Mouse (Mus musculus) cerebellum, adult 2 months (tissue): ENCODE data around the gene Hist2h3c1. TPM values are rescaled to one million over a fixed set of nuclear protein-coding genes. Genes with fewer than 3 reads are reported as not detected.
"Not testable (repeated sequence)": the region's sequence is repeated elsewhere in the genome, so short reads cannot be mapped to it uniquely, and the experiment has no call there.

Experiments
- DNase-seq, 2 experiments: peaks; one replicate each; pipeline ENCODE4 v3.0.0; 2021
- H3K27ac ChIP-seq: fragments of 200-500 bp; 2 replicates; pipeline ENCODE4 v1.5.1; 2012; ENCODE audit warnings: low read length, control low read depth, inconsistent platforms; ENCODE audit not compliant: insufficient read depth
- H3K27me3 ChIP-seq: fragments of 200-500 bp; 2 replicates; pipeline ENCODE4 v1.6.1; 2012; ENCODE audit warnings: inconsistent platforms, mild to moderate bottlenecking, low read length, moderate library complexity; ENCODE audit not compliant: control insufficient read depth, insufficient read depth
- H3K4me1 ChIP-seq: fragments of 200-500 bp; 2 replicates; pipeline ENCODE4 v1.6.1; 2011; ENCODE audit warnings: low read length; ENCODE audit not compliant: control insufficient read depth, insufficient read depth
- H3K4me3 ChIP-seq: fragments of 200-500 bp; replicated peaks from 2 replicates; pipeline ENCODE3; 2011; ENCODE audit warnings: mild to moderate bottlenecking, low read depth, low read length, control low read depth; ENCODE audit not compliant: insufficient read depth
- CTCF ChIP-seq: fragments of 200-500 bp; IDR thresholded peaks from 2 replicates; pipeline ENCODE4 v1.5.1; 2011; ENCODE audit warnings: low read depth, mild to moderate bottlenecking, control low read depth, low read length, moderate library complexity, borderline replicate concordance; ENCODE audit not compliant: insufficient read depth
- POLR2A ChIP-seq: fragments of 200-500 bp; IDR thresholded peaks from 2 replicates; pipeline ENCODE4 v1.6.1; 2011; ENCODE audit warnings: low read length, control low read depth, borderline replicate concordance; ENCODE audit not compliant: insufficient read depth
- WGBS: fragments of 180-500 bp; shearing (Covaris S2); methylation state at CpG from one replicate; pipeline ENCODE4 v1.1.7; 2018; 5-methylcytosine and 5-hydroxymethylcytosine counted together
- polyA plus RNA-seq: library from polyadenylated mRNA; depleted of rRNA; stranded (reverse); fragments of >200 nt; gene quantifications from 2 replicates; pipeline ENCODE4 v1.2.3, GENCODE M21; 2012

Gene Hist2h3c1
- polyA plus RNA-seq, 1 experiment = not detected

DNA sequence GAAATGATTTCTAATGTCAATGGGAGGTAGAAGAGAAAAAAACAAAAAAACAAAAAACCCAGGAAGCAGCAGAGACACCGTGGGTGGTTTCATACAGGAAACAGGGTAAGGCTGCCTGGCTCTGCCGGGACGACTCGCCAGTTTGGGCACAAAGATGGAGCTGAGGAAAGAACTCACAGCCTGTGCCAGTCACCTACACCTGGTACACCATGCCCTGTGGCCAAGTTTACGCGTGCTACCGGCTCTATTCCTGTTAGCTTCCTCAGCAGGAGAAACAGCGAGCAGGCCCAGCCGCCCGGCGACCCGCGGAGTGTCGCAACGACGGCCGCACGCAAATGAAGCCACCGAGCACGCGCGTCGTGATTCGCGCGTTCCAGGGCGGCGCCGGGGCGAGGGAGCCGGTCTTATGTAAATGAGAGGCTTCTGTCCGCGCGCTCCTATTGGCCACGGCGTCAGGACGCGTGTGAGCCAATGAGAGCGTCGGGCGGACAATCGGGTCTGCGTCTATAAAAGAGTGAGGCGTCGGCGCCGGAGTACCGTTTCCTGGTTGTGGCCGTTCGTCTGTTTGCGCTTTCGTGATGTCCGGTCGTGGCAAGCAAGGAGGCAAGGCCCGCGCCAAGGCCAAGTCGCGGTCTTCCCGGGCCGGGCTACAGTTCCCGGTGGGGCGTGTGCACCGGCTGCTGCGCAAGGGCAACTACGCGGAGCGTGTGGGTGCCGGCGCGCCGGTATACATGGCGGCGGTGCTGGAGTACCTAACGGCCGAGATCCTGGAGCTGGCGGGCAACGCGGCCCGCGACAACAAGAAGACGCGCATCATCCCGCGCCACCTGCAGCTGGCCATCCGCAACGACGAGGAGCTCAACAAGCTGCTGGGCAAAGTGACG is 1.2 kb upstream of the Hist2h3c1 start, which contains the start of gene Hist2h2aa1:
TSS of gene Hist2h2aa1 (plus strand) at position 495 of the 884 bp plus-strand sequence.
- WGBS = under 1% methylated on average over 45 of the region's 88 CpGs
- not testable (repeated sequence) for H3K27me3 ChIP-seq
- peak; percentile 92 to 93 for DNase-seq

DNA sequence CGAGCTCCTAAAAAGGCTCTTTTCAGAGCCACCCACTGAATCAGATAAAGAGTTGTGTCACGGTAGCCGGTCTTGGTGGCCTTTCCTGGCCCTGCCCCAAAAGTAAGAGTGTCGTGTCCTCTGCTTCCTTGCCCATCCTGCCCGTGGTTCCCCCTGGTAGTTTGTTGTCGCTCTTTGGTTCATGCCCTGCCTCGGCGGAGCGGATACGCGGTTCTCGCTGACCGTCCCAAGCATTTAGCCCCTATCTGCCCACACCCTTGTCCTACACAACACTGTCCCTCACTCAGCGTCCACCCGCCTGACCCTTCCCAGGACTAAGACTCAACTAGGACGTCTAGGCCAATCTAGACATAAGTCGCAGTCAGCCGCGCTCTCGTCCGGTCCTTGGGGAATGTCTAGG is 467 bp upstream of the Hist2h3c1 start:
- H3K27me3 ChIP-seq, DNase-seq: not testable (repeated sequence)
- H3K27ac ChIP-seq = 0 out of 2 replicates have a peak overlapping the region, but pooled peaks have one; percentile 61
- WGBS = under 1% methylated on average over 10 of the region's 21 CpGs
- peaks cover 10% of the 10 kb centered on the region for H3K4me1 ChIP-seq
- H3K4me3 ChIP-seq = peak overlapping the region; percentile 71

More for the DNA sequence above, 1.2 kb upstream of the Hist2h3c1 start, which contains the start of gene Hist2h2aa1:
- Histone ChIP-seq H3K4me1 (peaks cover 10% of the 10 kb centered on the region), H3K4me3 (peak within 1 kb of the TSS; percentile 71), H3K27ac (peak within 1 kb of the TSS; percentile 93)
- peak; percentile 58 for TF ChIP-seq POLR2A

DNA sequence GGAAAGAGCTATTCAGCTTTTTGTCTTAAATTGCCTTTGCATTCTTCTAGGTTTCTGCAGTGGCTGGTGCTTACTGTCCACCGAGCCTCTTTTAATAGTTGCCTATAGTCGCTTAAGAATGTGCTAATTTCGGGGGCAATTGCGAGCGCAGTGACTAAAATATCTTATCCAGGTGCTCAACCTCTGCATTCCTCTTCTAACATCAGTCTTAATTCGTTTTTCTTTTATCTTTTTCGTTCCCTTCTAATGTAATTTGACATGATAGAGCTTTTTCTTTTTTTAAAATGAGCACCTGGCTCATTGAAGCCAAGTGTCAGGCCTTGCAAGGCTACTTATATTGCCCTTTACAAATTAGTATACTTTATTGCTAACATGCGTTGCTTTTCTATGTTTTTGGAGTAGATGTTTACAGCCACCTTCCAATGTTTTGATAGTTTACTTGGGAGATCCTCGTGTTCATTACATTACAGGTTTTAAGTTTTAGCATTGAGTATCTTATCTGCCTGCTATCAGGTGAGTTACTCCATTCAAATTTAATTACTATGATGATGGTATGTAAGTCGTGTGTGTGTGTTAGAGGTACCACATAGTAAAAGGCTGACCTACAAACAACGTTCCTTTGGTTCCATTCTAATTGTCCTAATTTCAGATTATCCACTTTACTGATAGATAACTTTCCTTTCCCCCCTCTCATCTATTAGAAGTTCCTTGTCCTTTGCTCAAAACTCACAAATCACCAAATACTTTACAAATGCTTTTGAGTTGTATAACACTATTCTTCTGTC is 1.1 kb downstream of the Hist2h3c1 start:
- no peak for DNase-seq
- no peak for TF ChIP-seq CTCF
- no peak for TF ChIP-seq POLR2A
- Histone ChIP-seq H3K27me3 (no peaks in the 10 kb centered on the region), H3K4me1 (peaks cover 10% of the 10 kb centered on the region), H3K4me3 (no peak overlapping the region), H3K27ac (no peak overlapping the region)
- WGBS = 33% methylated on average over 11 of the region's 11 CpGs

DNA sequence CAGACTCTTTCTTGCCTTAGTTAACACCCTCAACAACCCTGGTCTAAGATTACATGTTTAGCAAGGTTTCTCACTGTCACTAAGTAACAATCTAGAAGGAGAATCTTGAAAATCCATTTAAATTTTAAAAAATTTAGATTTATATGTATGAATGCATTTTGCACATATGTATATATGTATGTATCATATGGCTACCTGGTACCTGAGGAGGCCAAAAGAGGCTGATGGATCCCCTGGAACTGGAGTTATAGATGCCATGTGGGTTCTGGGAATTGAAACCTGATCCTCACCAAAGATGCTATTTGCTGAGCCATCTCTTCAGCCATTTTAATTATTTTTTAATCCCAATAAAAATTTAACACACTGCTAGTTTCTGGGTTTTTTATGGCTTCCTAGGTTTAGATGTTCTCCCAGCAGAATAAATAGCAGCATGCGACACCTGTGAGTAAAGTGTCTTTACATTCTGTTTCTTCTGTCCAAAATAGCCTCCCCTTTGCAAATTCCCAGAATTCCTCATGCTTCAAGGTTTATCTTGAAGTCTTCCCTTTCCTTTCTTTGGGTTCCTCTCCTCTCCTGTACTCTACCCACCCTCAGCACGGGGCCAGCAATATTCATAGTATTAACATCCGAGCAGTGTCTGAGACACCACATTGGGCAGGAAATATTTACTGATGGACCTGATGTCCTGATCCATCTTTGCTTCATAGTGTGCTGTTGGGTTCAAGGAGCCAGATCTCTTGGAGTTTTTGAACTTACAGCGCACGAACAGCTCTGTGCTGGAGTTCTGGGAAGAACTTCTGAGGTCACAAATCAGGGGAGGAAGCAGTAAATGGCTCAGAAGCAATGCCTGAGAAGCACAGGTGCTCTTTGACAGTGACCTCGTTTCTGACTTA is 1.9 kb downstream of the Hist2h3c1 start:
- Histone ChIP-seq H3K4me1 (peaks cover 10% of the 10 kb centered on the region), H3K4me3 (no peak overlapping the region), H3K27ac (no peak overlapping the region), H3K27me3 (no peaks in the 10 kb centered on the region)
- WGBS = 55% methylated on average over 6 of the region's 6 CpGs
- TF ChIP-seq POLR2A (no peak), CTCF (no peak)
- DNase-seq = no peak

DNA sequence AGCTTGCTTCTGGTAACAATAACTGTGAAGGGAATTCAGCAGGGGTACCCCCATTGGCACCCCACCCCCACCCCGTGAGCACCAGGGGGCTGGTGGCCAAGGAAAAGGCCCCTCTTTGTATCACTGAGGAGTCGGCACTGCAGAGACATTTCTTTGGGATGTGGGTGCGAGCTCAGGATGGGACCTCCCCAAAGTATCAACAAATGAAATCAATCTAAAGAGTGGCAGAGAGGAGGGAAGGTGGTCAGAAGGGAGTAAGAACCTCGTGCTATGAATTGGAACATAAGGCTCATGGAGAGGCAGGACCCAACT is 2.5 kb downstream of the Hist2h3c1 start:
- no peak for DNase-seq
- TF ChIP-seq POLR2A = no peak
- TF ChIP-seq CTCF = no peak

DNA sequence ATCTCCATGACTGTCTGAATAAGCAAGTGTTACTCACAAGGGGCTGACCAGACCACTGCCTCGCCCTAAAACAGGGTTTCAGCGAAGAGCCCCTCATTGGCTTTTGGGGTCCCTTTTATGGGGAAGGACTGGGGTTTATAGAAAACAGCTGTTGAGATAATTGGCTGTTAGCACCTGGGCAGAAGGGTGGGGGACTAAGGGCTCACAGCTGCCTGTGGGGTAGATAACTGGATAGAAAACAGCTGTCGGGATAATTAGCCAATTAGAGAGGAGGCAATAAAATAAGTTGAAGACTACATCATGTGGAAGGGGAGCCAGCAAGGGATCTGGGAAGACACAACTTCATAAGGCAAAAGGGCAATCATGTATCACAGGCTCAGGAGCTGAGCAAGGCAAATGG is 4.4 kb downstream of the Hist2h3c1 start:
- DNase-seq = no peak
- TF ChIP-seq POLR2A (no peak), CTCF (no peak)
- Histone ChIP-seq H3K4me1 (no peaks in the 10 kb centered on the region), H3K27ac (no peak overlapping the region), H3K27me3 (no peaks in the 10 kb centered on the region), H3K4me3 (no peak overlapping the region)
- WGBS = 87% methylated on average over 3 of the region's 3 CpGs

More for the DNA sequence above, 2.5 kb downstream of the Hist2h3c1 start:
- Histone ChIP-seq H3K27me3 (no peaks in the 10 kb centered on the region), H3K27ac (no peak overlapping the region), H3K4me1 (peaks cover 7% of the 10 kb centered on the region; the same call in 1 of the 2 replicates), H3K4me3 (no peak overlapping the region)
- 52% methylated on average over 4 of the region's 4 CpGs for WGBS

DNA sequence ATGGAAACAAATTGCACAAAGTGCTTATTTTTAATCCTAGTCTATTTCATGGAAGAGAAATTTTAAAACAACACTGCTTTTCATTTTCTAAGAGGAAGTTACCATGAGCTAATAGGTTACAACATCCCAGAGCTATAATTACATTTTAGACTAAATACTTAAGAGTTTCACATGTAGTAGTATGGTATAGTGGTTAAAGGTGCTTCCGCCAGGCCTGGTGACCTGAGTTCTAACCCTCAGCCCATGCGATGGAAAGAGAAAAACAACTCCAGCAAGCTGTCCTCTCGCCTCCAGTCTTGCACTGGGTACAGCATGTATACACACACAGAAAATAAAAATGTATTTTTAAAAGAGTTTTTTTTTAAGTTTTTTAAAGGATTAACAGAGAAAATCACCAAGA is 5.3 kb downstream of the Hist2h3c1 start:
- no peak overlapping the region for H3K4me3 ChIP-seq
- no peak overlapping the region for H3K27ac ChIP-seq
- TF ChIP-seq CTCF (no peak), POLR2A (no peak)
- no peak for DNase-seq
- WGBS = 96% methylated on average over 3 of the region's 3 CpGs
- no peaks in the 10 kb centered on the region for H3K4me1 ChIP-seq
- H3K27me3 ChIP-seq = no peaks in the 10 kb centered on the region
